Mouse (Mus musculus) liver, adult 2 months (tissue): Measurements from ENCODE around the gene Nemp1. TPM values are rescaled to one million over a fixed set of nuclear protein-coding genes. Genes with fewer than 3 reads are reported as not detected.
A peak's percentile ranks its signal among the peaks of the same experiment; 100 is the strongest.

Experiments used
- DNase-seq: peaks from one replicate; pipeline ENCODE4 v3.0.0-alpha.2; 2011; ENCODE audit warnings: low read depth, low spot score; ENCODE audit errors: extremely low read depth
- H3K27ac ChIP-seq: fragments of 200-500 bp; replicated peaks from 2 replicates; pipeline ENCODE4 v1.5.1; 2012; ENCODE audit warnings: low read depth, mild to moderate bottlenecking, control low read depth, inconsistent platforms, low read length; ENCODE audit not compliant: insufficient read depth
- H3K27me3 ChIP-seq: fragments of 200-500 bp; 2 replicates; pipeline ENCODE4 v1.6.1; 2012; ENCODE audit warnings: mild to moderate bottlenecking, moderate library complexity, low read length, inconsistent platforms; ENCODE audit not compliant: control insufficient read depth, insufficient read depth
- H3K36me3 ChIP-seq: fragments of 200-500 bp; 2 replicates; pipeline ENCODE4 v1.6.1; 2012; ENCODE audit warnings: low read length, inconsistent platforms; ENCODE audit not compliant: control insufficient read depth, insufficient read depth
- H3K4me1 ChIP-seq: fragments of 200-500 bp; 2 replicates; pipeline ENCODE4 v1.6.1; 2011; ENCODE audit warnings: low read length; ENCODE audit not compliant: control insufficient read depth, insufficient read depth
- H3K4me3 ChIP-seq: fragments of 200-500 bp; 2 replicates; pipeline ENCODE4 v1.5.1; 2011; ENCODE audit warnings: low read depth, mild to moderate bottlenecking, control low read depth, low read length, moderate library complexity; ENCODE audit not compliant: insufficient read depth
- H3K79me2 ChIP-seq: fragments of 200-500 bp; 2 replicates; pipeline ENCODE4 v1.6.1; 2012; ENCODE audit warnings: inconsistent platforms, mild to moderate bottlenecking, low read length, moderate library complexity; ENCODE audit not compliant: control insufficient read depth, insufficient read depth
- H3K9ac ChIP-seq: fragments of 200-500 bp; 2 replicates; pipeline ENCODE4 v1.6.1; 2012; ENCODE audit warnings: low read depth, mild to moderate bottlenecking, control low read depth, inconsistent platforms, low read length
- CTCF ChIP-seq: fragments of 200-500 bp; IDR thresholded peaks from 2 replicates; pipeline ENCODE4 v1.5.1; 2011; ENCODE audit warnings: low read depth, low read length, control low read depth
- POLR2A ChIP-seq: fragments of 200-500 bp; IDR thresholded peaks from 2 replicates; pipeline ENCODE4 v1.6.1; 2011; ENCODE audit warnings: low read length, control low read depth; ENCODE audit not compliant: insufficient read depth; ENCODE audit errors: extremely low read depth
- WGBS: fragments of 180-500 bp; shearing (Covaris S2); methylation state at CpG from one replicate; pipeline ENCODE4 v1.1.7; 2018; 5-methylcytosine and 5-hydroxymethylcytosine counted together
- polyA plus RNA-seq: library from polyadenylated mRNA; depleted of rRNA; stranded (reverse); fragments of >200 nt; gene quantifications from 2 replicates; pipeline ENCODE4 v1.2.3, GENCODE M21; 2012
- total RNA-seq: library from RNA; depleted of rRNA; stranded (reverse); fragments of >200 nt; gene quantifications from 2 replicates; pipeline ENCODE4 v1.2.3, GENCODE M21; 2014

Nemp1 gene
- total and polyA plus RNA-seq, 2 experiments = 2.0 to 5.5 TPM

DNA sequence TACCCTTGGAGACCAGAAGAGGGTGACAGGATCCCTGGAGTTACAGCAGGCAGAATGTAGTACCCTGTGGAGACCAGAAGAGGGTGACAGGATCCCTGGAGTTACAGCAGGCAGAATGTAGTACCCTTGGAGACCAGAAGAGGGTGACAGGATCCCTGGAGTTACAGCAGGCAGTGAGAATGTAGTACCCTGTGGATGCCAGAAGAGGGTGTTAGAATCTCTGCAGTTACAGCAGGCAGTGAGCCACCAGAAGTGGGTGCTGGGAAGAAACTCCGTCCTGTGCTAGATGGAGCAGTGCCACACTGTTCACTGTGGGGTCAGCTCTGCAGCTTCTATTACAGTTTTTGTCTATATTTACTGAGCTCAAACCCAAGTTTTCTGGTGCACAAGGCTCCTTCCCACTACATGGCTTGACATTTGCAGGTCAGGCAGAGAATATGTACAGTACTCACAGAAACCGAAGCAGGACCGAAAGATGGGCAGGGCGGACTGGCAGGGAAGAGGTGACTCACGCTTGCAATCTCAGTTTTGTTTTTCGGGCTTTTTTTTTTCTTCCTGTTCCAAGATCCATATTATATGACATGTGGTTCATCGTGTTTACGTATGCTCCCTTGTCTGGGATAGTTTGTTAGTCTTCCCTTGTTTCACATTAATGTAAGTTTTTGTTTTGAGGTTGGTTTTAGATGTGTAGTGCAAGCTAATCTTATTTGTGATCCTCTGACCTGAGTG, 8.3 kb downstream of the Nemp1 start:
- H3K36me3 ChIP-seq = no peaks in the 10 kb centered on the region
- no peaks in the 10 kb centered on the region for H3K79me2 ChIP-seq
- no peaks in the 10 kb centered on the region for H3K27me3 ChIP-seq
- TF ChIP-seq POLR2A (no peak), CTCF (peak; percentile 70)
- H3K4me1 ChIP-seq = peaks cover 7% of the 10 kb centered on the region
- no peak overlapping the region; the same call in 1 of the 2 replicates for H3K27ac ChIP-seq
- 0 out of 2 replicates have a peak overlapping the region, but pooled peaks have one; percentile 3 for H3K4me3 ChIP-seq
- peak; percentile 94 for DNase-seq
- 62% methylated on average over 8 of the region's 8 CpGs for WGBS
- H3K9ac ChIP-seq = no peak overlapping the region

DNA sequence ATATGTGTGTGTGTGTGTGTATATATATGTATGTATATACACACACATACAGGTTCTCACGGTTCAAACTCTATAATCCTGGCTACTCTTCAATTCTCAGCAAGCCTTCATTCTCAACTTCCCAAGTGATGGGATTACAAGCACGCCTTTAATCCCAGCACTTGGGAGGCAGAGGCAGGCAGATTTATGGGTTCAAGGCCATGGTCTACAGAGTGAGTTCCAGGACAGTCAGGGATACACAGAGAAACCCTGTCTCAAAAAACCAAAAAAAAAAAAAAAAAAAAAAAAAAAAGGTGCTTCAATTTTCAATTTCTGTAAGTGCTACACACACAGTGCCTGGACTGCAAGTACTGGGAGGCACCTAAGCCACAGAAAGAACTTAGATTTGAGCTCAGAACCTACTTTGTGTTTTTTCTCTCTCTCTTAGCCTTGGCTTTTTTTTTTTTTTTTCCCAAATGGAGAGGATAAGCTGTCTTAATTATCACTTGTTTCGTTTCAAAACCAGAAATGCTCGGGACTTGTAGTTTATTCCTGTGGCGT, 9.2 kb downstream of the Nemp1 start:
- WGBS = 37% methylated on average over 5 of the region's 5 CpGs
- H3K4me3 ChIP-seq = peak overlapping the region; percentile 68; the same call in 1 of the 2 replicates
- TF ChIP-seq CTCF (no peak), POLR2A (no peak)
- no peaks in the 10 kb centered on the region for H3K79me2 ChIP-seq
- no peaks in the 10 kb centered on the region for H3K27me3 ChIP-seq
- no peaks in the 10 kb centered on the region for H3K36me3 ChIP-seq
- H3K27ac ChIP-seq = no peak overlapping the region; the same call in 1 of the 2 replicates
- peaks cover 7% of the 10 kb centered on the region for H3K4me1 ChIP-seq
- DNase-seq = peak; percentile 18
- H3K9ac ChIP-seq = no peak overlapping the region; the same call in 1 of the 2 replicates

DNA sequence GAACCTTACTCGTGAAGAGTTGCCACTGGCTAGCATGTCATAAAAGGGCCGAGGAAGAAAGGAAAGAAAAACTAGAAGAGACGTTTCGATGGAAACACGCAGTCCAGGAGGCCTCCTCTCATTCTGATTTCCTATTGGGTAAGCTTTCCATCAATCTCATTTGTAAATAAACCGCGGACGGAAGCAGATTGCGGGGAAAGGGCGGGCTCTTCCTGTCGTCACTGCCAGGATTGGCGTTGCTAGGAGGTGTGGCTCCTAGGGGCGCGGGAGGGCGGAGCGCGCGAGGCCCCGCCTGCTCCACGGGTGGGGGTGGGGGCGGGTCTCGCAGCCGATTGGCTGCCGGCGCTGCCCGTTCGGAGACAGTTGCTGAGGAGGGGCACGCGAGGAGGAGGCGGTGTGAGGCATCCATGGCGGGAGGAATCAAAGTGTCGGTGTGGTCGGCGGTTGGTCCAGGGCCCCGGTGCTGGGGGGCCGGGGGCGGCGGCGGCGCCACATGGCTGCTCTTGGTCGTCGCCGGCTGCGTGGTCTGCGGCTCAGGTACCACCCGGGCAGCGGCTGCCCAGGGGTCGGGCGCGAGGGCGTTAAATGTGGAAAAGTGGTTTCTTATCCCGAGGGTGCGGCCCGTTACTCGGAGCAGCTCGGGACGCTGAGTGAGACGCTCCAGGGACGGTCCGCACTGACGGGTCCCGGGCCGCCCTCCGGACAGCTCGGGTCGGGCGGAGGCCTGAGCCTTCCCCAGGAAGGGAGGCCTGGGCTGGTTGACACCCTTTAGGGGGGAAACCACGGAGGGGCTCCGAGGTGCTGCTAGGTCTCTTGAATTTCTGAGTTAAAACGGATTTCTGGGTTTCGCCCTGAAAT, 10.2 kb downstream of the Nemp1 start:
- TF ChIP-seq CTCF (no peak), POLR2A (no peak)
- WGBS = 1% methylated on average over 68 of the region's 71 CpGs
- DNase-seq = peak; percentile 96
- Histone ChIP-seq H3K27me3 (no peaks in the 10 kb centered on the region), H3K4me3 (peak overlapping the region; percentile 84), H3K9ac (peak overlapping the region; percentile 81), H3K36me3 (no peaks in the 10 kb centered on the region), H3K27ac (peak overlapping the region; percentile 46; the same call in 1 of the 2 replicates), H3K79me2 (no peaks in the 10 kb centered on the region), H3K4me1 (peaks cover 7% of the 10 kb centered on the region)

DNA sequence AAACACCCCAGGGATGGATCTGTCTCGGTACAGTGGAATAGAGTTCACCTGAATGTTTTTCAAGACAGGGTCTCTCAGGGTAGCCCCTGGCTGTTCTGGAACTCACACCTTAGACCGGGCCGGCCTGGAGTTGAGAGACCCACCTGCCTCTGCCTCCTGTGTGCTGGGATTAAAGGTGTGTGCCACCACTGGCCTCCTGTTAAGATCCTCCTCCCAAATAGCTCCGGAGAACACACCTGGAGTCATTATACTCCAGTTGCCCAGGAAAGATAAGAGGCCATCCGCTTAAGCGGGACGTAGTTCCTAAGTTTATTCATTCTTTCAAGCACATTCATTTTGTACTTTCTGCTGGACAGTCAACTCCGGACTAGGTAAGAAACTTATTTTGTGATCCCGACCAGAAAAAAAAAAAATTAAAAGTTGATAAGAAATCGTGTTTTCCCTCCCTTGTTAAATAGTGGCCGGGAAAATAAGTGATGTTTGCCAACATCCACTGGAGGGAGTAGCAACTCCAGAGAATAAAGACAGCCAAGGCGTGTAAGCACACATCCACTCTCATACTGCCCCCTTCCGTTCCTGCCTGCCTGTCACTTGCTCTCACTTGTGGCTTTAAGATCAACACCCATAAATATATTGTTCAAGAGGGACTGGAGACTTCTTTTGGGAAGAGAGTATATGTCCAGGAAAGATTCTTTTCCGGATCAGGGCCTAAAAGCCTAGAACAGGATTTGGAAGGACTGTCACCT, 11.1 kb downstream of the Nemp1 start:
- DNase-seq = peak; percentile 76
- 5% methylated on average over 14 of the region's 14 CpGs for WGBS
- Histone ChIP-seq H3K27me3 (no peaks in the 10 kb centered on the region), H3K79me2 (no peaks in the 10 kb centered on the region; the same call in 1 of the 2 replicates), H3K27ac (no peak overlapping the region), H3K4me3 (no peak overlapping the region), H3K36me3 (no peaks in the 10 kb centered on the region), H3K4me1 (peaks cover 7% of the 10 kb centered on the region), H3K9ac (peak overlapping the region; percentile 81; the same call in 1 of the 2 replicates)
- peak; percentile 77 for TF ChIP-seq CTCF
- TF ChIP-seq POLR2A = no peak

DNA sequence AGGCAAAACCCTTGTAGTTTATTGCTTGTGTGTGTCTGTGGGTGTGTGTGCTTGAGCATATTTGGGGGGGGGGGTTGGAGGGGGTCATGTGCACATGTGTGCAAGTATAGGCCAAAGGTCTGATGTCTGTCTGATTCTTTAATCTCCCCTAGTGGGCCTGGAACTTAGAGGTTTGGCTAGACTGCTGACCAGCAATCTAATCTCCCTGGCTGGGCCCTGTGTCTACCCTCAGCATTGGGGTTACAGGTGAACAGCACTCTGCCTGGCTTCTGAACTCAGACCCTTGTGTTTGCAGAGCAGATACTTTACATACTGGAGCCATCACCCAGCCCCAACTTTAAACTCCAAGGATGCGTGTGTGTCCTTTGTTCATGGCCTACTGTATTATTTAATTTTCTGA, 12.5 kb downstream of the Nemp1 start:
- DNase-seq = no peak
- TF ChIP-seq POLR2A (no peak), CTCF (no peak)
- H3K79me2 ChIP-seq = no peaks in the 10 kb centered on the region; the same call in 1 of the 2 replicates
- no peak overlapping the region for H3K27ac ChIP-seq
- H3K9ac ChIP-seq = no peak overlapping the region
- no peak overlapping the region for H3K4me3 ChIP-seq
- peaks cover 7% of the 10 kb centered on the region for H3K4me1 ChIP-seq
- H3K27me3 ChIP-seq = no peaks in the 10 kb centered on the region
- no peaks in the 10 kb centered on the region for H3K36me3 ChIP-seq
- 95% methylated on average over 1 of the region's 1 CpGs for WGBS
